Mouse (Mus musculus): ENCODE measurements around the gene Kif22. TPM values are rescaled to one million over a fixed set of nuclear protein-coding genes. Genes with fewer than 3 reads are reported as not detected.

Kif22 gene
- polyA plus RNA-seq, 1 experiment from 2014 or later: 91.8 TPM

DNA sequence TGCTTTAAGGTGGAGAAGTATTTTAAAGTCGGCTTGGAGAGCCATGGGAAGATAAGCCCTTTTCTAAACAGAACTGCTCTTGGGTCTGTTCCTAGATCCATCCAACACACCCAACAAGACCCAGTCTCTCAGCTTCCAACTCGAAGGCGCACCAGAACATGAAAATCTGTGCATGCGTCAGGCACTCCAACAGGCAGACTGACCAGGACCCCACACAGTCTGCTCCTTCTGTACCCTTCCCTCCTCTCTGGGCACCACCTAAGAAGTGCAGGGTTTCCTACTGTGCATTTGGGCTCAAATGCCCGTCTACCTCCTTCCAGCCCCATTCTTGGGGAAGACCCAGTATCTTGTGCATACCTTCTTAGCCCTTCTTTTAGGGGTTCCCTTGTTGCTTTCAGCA lies 21.8 kb downstream of the Kif22 start:
- Histone ChIP-seq H3K9ac (ENCODE audit: low read length) (peak overlapping the region; percentile 85), H3K27me3 (replicated peaks; ENCODE audit: control insufficient read depth, insufficient read depth, low read length) (no peaks in the 10 kb centered on the region), H3K4me1 (ENCODE audit: control insufficient read depth, insufficient read depth, low read length) (peaks cover 47% of the 10 kb centered on the region), H3K4me3 (ENCODE audit: low read depth, low read length) (peak overlapping the region; percentile 50), H3K4me2 (ENCODE audit: low read length) (peak overlapping the region; percentile 64), H3K36me3 (ENCODE audit: control insufficient read depth, insufficient read depth, low read length) (peaks cover 39% of the 10 kb centered on the region), H3K27ac (ENCODE audit: low read depth, low read length) (peak overlapping the region; percentile 85), H3K9me3 (replicated peaks; ENCODE audit: control insufficient read depth, low read length) (no peaks in the 10 kb centered on the region)
- DNase-seq (ENCODE audit: low spot score) (no peak), ATAC-seq (no peak)
- WGBS: 24% methylated on average over 5 of the region's 5 CpGs

DNA sequence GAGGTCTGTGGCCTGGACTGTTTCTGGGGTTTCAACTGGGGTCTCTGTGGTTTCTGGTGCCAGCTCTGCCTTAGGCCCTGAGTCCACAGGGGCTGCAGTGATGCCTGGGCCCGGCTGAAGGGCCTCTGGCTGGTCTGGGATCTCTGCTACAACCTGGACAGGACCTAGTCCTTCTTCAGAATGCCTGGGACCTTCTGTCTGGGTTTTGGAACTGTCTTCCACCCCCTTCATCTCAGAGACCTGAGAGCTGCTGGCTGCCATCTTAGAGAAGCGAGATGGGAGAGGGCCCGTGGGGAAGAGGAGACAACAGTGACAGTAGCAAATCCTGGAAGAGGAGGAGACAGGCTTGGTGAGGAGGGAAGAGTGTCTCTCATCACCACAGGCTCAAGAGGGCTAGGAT lies 22.2 kb downstream of the Kif22 start:
- Histone ChIP-seq H3K27me3 (replicated peaks; ENCODE audit: control insufficient read depth, insufficient read depth, low read length) (no peaks in the 10 kb centered on the region), H3K9me3 (replicated peaks; ENCODE audit: control insufficient read depth, low read length) (no peaks in the 10 kb centered on the region), H3K4me1 (ENCODE audit: control insufficient read depth, insufficient read depth, low read length) (peaks cover 50% of the 10 kb centered on the region), H3K27ac (ENCODE audit: low read depth, low read length) (0 out of 2 replicates have a peak overlapping the region, but pooled peaks have one; percentile 85), H3K4me3 (ENCODE audit: low read depth, low read length) (peak overlapping the region; percentile 50), H3K9ac (ENCODE audit: low read length) (peak overlapping the region; percentile 85), H3K36me3 (ENCODE audit: control insufficient read depth, insufficient read depth, low read length) (peaks cover 44% of the 10 kb centered on the region), H3K4me2 (ENCODE audit: low read length) (peak overlapping the region; percentile 64)
- WGBS: 52% methylated on average over 3 of the region's 3 CpGs
- ATAC-seq (no peak), DNase-seq (ENCODE audit: low spot score) (no peak)

DNA sequence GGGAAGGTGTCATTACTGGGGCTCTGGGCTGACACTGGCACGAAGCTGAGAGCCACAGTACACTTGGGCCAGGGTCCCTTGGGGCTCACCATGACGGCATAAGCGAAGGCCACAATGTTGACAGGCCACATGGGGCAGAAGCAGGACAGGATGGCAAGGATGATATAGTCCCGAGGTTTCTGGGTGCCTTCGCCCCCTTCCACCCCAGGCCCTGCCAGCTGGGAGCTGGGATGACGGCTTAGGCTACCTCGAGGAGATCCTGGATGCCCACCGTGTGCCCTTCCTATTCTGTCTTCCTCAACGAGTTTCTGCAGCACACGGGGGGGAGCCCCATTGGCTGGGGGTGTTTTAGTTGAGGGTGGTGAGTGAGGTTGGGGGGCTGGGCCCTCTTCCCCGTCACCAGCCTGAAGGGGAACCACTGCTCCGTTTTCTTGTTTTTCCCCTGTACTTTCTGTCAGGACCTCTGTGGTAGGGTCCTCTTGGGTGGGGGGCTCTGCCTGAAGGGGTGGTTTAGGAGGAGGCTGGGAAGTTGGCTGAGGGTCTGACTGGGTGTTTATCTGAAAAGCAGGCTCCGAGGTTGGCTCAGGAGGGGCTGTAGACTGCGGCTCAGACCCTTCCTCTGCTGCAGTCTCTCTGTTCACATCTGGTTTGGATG lies 22.8 kb downstream of the Kif22 start:
- no peak for ATAC-seq
- 85% methylated on average over 14 of the region's 14 CpGs for WGBS

DNA sequence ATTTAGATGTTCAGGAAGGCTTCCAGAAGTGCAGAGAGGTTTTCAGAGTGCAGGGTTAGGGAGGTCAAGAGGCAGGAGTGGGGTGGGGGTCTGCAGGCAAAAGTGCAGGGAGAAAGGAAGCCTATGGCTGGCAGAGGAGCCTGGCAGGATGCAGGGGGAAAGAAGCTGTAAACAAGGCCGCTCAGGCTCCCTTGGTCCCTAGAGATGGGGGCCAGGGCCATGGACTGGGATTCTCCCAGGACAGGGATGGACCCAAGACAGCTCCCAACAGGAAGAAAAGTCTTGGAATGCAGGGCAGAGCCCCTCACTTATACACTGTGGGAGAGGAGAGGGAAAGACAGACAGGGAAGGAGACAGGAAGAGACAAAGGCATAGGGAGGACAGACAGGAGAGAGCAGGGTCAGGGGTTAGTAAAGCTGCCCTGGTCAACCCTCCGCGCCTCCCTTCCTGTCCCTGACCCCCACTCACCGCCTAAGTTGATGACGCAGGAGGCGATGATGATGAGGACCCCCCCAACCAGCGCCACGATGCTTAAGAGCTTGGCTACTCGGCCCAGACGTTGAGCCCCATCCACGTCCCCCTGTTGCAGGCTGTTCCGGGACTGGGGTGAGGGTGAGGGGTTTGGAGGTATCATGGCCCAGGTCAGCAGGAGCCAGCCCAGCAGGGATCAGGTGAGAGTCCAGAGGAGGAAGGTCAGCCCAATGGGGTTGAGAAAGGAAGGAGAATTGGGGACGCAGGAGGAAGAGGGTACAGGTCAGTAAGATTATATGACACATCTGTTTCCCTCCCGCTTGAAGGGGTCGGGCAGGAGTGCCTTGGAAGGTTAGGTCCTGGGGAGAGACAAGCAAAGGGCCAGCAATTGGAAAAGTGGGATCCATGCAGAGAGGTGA lies 23.6 kb downstream of the Kif22 start:
- Histone ChIP-seq H3K9me3 (replicated peaks; ENCODE audit: control insufficient read depth, low read length) (no peaks in the 10 kb centered on the region), H3K4me2 (ENCODE audit: low read length) (peak overlapping the region; percentile 96; the same call in 1 of the 2 replicates), H3K4me3 (ENCODE audit: low read depth, low read length) (no peak overlapping the region; the same call in 1 of the 2 replicates), H3K4me1 (ENCODE audit: control insufficient read depth, insufficient read depth, low read length) (peaks cover 44% of the 10 kb centered on the region), H3K36me3 (ENCODE audit: control insufficient read depth, insufficient read depth, low read length) (peaks cover 45% of the 10 kb centered on the region), H3K27ac (ENCODE audit: low read depth, low read length) (peak overlapping the region; percentile 75), H3K27me3 (replicated peaks; ENCODE audit: control insufficient read depth, insufficient read depth, low read length) (no peaks in the 10 kb centered on the region), H3K9ac (ENCODE audit: low read length) (peak overlapping the region; percentile 22; the same call in 1 of the 2 replicates)
- no peak for ATAC-seq
- DNase-seq (ENCODE audit: low spot score): no peak
- WGBS: 90% methylated on average over 15 of the region's 15 CpGs

More for the DNA sequence above, 22.8 kb downstream of the Kif22 start:
- Histone ChIP-seq H3K4me2 (ENCODE audit: low read length) (peak overlapping the region; percentile 64), H3K9ac (ENCODE audit: low read length) (peak overlapping the region; percentile 85; the same call in 1 of the 2 replicates), H3K27me3 (replicated peaks; ENCODE audit: control insufficient read depth, insufficient read depth, low read length) (no peaks in the 10 kb centered on the region), H3K4me1 (ENCODE audit: control insufficient read depth, insufficient read depth, low read length) (peaks cover 48% of the 10 kb centered on the region), H3K9me3 (replicated peaks; ENCODE audit: control insufficient read depth, low read length) (no peaks in the 10 kb centered on the region), H3K36me3 (ENCODE audit: control insufficient read depth, insufficient read depth, low read length) (peaks cover 45% of the 10 kb centered on the region), H3K27ac (ENCODE audit: low read depth, low read length) (no peak overlapping the region), H3K4me3 (ENCODE audit: low read depth, low read length) (no peak overlapping the region)
- no peak for DNase-seq (ENCODE audit: low spot score)

DNA sequence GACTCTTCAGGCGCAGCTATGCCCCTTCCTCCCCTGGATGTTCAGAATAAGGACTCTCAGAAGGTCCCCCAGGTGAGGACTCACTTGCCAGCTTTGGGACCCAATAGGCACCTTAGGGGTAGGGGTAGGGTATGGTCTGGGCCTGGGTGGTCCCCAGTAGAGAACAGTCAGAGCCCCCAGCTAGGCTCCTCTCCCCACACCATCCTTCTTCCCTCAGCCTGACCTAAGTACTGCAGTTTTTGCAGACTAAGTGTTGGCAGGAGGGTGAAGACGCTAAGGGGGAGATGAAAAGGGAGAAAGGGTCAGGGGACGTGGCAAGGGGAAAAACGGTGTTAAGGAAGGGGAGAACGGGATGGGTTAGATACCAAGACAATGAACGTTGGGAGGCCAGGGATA lies 24.3 kb downstream of the Kif22 start:
- peak overlapping the region; percentile 75 for H3K27ac ChIP-seq (ENCODE audit: low read depth, low read length)
- H3K4me1 ChIP-seq (ENCODE audit: control insufficient read depth, insufficient read depth, low read length): peaks cover 37% of the 10 kb centered on the region
- no peak for DNase-seq (ENCODE audit: low spot score)
- H3K36me3 ChIP-seq (ENCODE audit: control insufficient read depth, insufficient read depth, low read length): peaks cover 45% of the 10 kb centered on the region
- peak overlapping the region; percentile 96 for H3K4me2 ChIP-seq (ENCODE audit: low read length)
- H3K4me3 ChIP-seq (ENCODE audit: low read depth, low read length): no peak overlapping the region; the same call in 1 of the 2 replicates
- ATAC-seq: no peak
- peak overlapping the region; percentile 22 for H3K9ac ChIP-seq (ENCODE audit: low read length)
- 62% methylated on average over 6 of the region's 6 CpGs for WGBS
- no peaks in the 10 kb centered on the region for H3K27me3 ChIP-seq (replicated peaks; ENCODE audit: control insufficient read depth, insufficient read depth, low read length)
- no peaks in the 10 kb centered on the region for H3K9me3 ChIP-seq (replicated peaks; ENCODE audit: control insufficient read depth, low read length)

DNA sequence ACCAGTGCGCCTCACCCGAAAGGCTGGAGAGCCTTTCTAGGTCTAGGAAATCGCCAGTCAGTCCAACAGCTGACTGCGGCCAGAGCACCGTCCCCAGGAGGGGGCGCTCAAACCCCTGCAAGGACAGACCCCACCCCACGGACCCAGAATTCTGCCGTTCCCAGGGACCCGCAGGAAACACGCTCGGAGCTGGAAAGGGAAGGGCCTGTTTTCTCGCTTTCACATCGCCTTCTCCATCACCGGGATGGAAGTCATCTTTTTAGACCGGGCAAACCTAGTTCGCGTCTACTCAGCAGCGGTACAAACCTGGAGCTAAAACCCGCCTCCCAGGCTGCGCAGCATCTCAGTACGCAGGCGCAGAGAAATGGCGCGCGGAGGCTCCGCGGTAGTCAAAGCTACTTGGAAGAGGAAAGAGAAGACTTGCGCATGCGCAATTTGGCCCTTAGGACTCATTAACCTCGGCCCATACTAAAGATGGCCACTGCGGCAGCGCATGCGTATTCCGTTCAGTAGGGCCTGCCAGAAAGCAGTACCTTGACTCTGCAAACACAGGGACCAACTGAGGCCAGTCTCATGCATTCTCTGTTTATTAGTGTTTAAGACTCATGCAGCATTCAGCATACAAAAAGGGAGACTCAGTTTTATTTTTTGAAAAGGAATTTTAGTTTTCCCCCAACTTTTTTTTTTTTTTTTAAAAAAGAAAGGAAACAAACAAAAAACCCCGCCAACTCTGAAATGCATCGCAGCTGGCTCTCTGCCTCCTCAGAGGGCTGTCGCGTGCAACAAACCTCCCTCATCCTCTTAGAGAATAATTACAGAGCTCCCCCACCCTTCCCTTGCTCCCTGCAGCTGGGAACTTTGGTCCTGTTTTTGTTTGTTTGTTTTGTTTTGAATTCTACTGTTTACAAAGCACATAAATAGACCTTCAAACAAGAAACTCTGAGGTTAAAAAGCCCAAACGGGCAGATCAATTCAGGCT lies 25.0 kb downstream of the Kif22 start, which contains the start of gene Pagr1a:
Pagr1a (minus strand) TSS at position 382 of the 979 bp plus-strand sequence.
- DNase-seq (ENCODE audit: low spot score): peak; percentile 100
- peak; percentile 85 for ATAC-seq
- H3K4me1 ChIP-seq (ENCODE audit: control insufficient read depth, insufficient read depth, low read length): peaks cover 33% of the 10 kb centered on the region

DNA sequence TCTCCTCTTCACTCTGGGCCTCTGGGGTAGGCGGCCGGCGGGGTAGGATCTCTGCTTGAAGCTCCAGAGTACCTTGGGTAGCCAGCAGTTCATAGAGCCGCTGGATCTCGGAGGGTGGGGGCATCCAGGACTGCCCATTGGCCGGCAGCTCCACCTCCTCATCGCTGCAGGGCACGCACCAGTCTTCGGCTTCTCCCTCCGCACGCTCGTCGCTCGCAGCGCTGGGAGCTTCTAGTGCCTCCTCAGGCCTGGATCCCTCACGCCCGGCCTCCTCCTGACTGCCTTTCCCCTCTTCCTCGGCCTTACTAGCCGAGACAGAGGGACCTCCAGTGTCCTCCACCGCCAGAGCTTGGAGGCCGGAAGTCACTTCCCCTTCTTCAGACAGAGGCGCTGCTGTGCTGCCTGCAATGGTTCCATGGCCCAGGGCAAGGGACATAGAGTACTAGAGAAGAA lies 25.8 kb downstream of the Kif22 start:
- ATAC-seq (peak; percentile 29), DNase-seq (ENCODE audit: low spot score) (no peak)
- Histone ChIP-seq H3K4me1 (ENCODE audit: control insufficient read depth, insufficient read depth, low read length) (peaks cover 33% of the 10 kb centered on the region), H3K9ac (ENCODE audit: low read length) (peak overlapping the region; percentile 88), H3K9me3 (replicated peaks; ENCODE audit: control insufficient read depth, low read length) (no peaks in the 10 kb centered on the region), H3K4me2 (ENCODE audit: low read length) (peak overlapping the region; percentile 96), H3K27me3 (replicated peaks; ENCODE audit: control insufficient read depth, insufficient read depth, low read length) (no peaks in the 10 kb centered on the region), H3K27ac (ENCODE audit: low read depth, low read length) (peak overlapping the region; percentile 93), H3K4me3 (ENCODE audit: low read depth, low read length) (peak overlapping the region; percentile 73), H3K36me3 (ENCODE audit: control insufficient read depth, insufficient read depth, low read length) (peaks cover 38% of the 10 kb centered on the region)
- WGBS: 1% methylated on average over 22 of the region's 22 CpGs

More for the DNA sequence above, 25.0 kb downstream of the Kif22 start, which contains the start of gene Pagr1a:
- H3K4me3 ChIP-seq (ENCODE audit: low read depth, low read length): peak within 1 kb of the TSS; percentile 73
- WGBS: 1% methylated on average over 39 of the region's 39 CpGs
- peak within 1 kb of the TSS; percentile 93 for H3K27ac ChIP-seq (ENCODE audit: low read depth, low read length)
- peak within 1 kb of the TSS; percentile 88 for H3K9ac ChIP-seq (ENCODE audit: low read length)
- H3K36me3 ChIP-seq (ENCODE audit: control insufficient read depth, insufficient read depth, low read length): peaks cover 45% of the 10 kb centered on the region
- no peaks in the 10 kb centered on the region for H3K9me3 ChIP-seq (replicated peaks; ENCODE audit: control insufficient read depth, low read length)
- no peaks in the 10 kb centered on the region for H3K27me3 ChIP-seq (replicated peaks; ENCODE audit: control insufficient read depth, insufficient read depth, low read length)
- peak within 1 kb of the TSS; percentile 96 for H3K4me2 ChIP-seq (ENCODE audit: low read length)

DNA sequence TGATC lies 26.0 kb downstream of the Kif22 start, which contains the start of gene Pagr1b:
Pagr1b (minus strand) TSS at position 4 of the 5 bp plus-strand sequence.
- Histone ChIP-seq H3K27ac (ENCODE audit: low read depth, low read length) (peak within 1 kb of the TSS; percentile 93), H3K4me3 (ENCODE audit: low read depth, low read length) (peak within 1 kb of the TSS; percentile 73), H3K36me3 (ENCODE audit: control insufficient read depth, insufficient read depth, low read length) (peaks cover 38% of the 10 kb centered on the region), H3K27me3 (replicated peaks; ENCODE audit: control insufficient read depth, insufficient read depth, low read length) (no peaks in the 10 kb centered on the region), H3K9me3 (replicated peaks; ENCODE audit: control insufficient read depth, low read length) (no peaks in the 10 kb centered on the region), H3K4me1 (ENCODE audit: control insufficient read depth, insufficient read depth, low read length) (peaks cover 31% of the 10 kb centered on the region), H3K4me2 (ENCODE audit: low read length) (peak within 1 kb of the TSS; percentile 96), H3K9ac (ENCODE audit: low read length) (peak within 1 kb of the TSS; percentile 88)
- ATAC-seq: no peak
- DNase-seq (ENCODE audit: low spot score): no peak

All from forebrain, embryonic 14.5 days (tissue).